Mouse (Mus musculus): Measurements from ENCODE around the gene Nhlrc2. TPM values are rescaled to one million over a fixed set of nuclear protein-coding genes. Genes with fewer than 3 reads are reported as not detected.
"Not testable (repeated sequence)": the region's sequence is repeated elsewhere in the genome, so short reads cannot be mapped to it uniquely, and the experiment has no call there.

The Nhlrc2 gene
- polyA plus RNA-seq (2015; fragmentation: Nextera tagmentation; extraction: Ambion mirVana) = 12.9 and 13.4 TPM in 2 replicates

GRCm38 (mm10) chr19:56548230-56549032 is at the start of gene Nhlrc2:
Gene Nhlrc2 (plus strand): TSS chr19:56548261.
- peak within 1 kb of the TSS; percentile 73 for H3K4me2 ChIP-seq
- H3K36me3 ChIP-seq (ENCODE audit: poor library complexity, severe bottlenecking) = peaks cover 30% of the 10 kb centered on the region
- peak within 1 kb of the TSS; percentile 94 for H3K4me3 ChIP-seq
- WGBS = under 1% methylated on average over 64 of the region's 69 CpGs
- H3K4me1 ChIP-seq = peaks cover 25% of the 10 kb centered on the region
- H3K27ac ChIP-seq = peak within 1 kb of the TSS; percentile 94
- peak within 1 kb of the TSS; percentile 96 for H3K9ac ChIP-seq
- no peaks in the 10 kb centered on the region for H3K27me3 ChIP-seq
- no peaks in the 10 kb centered on the region for H3K9me3 ChIP-seq (replicated peaks)
- ATAC-seq = peak; percentile 84

GRCm38 (mm10) chr19:56503069-56503468 is 45.0 kb upstream of the Nhlrc2 start:
- H3K9ac ChIP-seq; H3K4me2 ChIP-seq; H3K27ac ChIP-seq; H3K9me3 ChIP-seq (replicated peaks); H3K36me3 ChIP-seq (ENCODE audit: poor library complexity, severe bottlenecking); H3K27me3 ChIP-seq; H3K4me3 ChIP-seq; ATAC-seq; H3K4me1 ChIP-seq: not testable (repeated sequence)
- WGBS = no CpG with 5 or more reads among the region's 5 CpGs

GRCm38 (mm10) chr19:56503525-56503924 is 44.5 kb upstream of the Nhlrc2 start:
- H3K27ac ChIP-seq; H3K36me3 ChIP-seq (ENCODE audit: poor library complexity, severe bottlenecking); H3K4me2 ChIP-seq; H3K27me3 ChIP-seq; H3K9ac ChIP-seq; H3K4me1 ChIP-seq; H3K9me3 ChIP-seq (replicated peaks); H3K4me3 ChIP-seq; ATAC-seq: not testable (repeated sequence)
- WGBS = no CpG with 5 or more reads among the region's 5 CpGs

- not testable (repeated sequence) for H3K36me3 ChIP-seq (ENCODE audit: poor library complexity, severe bottlenecking); H3K4me3 ChIP-seq; H3K27me3 ChIP-seq; H3K9me3 ChIP-seq (replicated peaks); H3K4me2 ChIP-seq; H3K4me1 ChIP-seq; ATAC-seq; H3K9ac ChIP-seq; H3K27ac ChIP-seq
- WGBS = no CpG with 5 or more reads among the region's 4 CpGs
These were observed 36.9 kb upstream of the Nhlrc2 start for GRCm38 (mm10) chr19:56511207-56511606.

GRCm38 (mm10) chr19:56513527-56513926 is 34.5 kb upstream of the Nhlrc2 start:
- H3K27me3 ChIP-seq; ATAC-seq; H3K9me3 ChIP-seq (replicated peaks); H3K27ac ChIP-seq; H3K4me1 ChIP-seq; H3K36me3 ChIP-seq (ENCODE audit: poor library complexity, severe bottlenecking); H3K4me2 ChIP-seq; H3K9ac ChIP-seq; H3K4me3 ChIP-seq: not testable (repeated sequence)
- no CpG with 5 or more reads among the region's 2 CpGs for WGBS

- H3K27ac ChIP-seq; H3K4me2 ChIP-seq; H3K4me3 ChIP-seq; H3K27me3 ChIP-seq; H3K9ac ChIP-seq; H3K4me1 ChIP-seq; H3K9me3 ChIP-seq (replicated peaks); H3K36me3 ChIP-seq (ENCODE audit: poor library complexity, severe bottlenecking); ATAC-seq: not testable (repeated sequence)
- WGBS = no CpG with 5 or more reads among the region's 7 CpGs
These were observed 28.7 kb upstream of the Nhlrc2 start for GRCm38 (mm10) chr19:56519408-56519807.

- H3K4me2 ChIP-seq; H3K4me3 ChIP-seq; H3K9ac ChIP-seq; H3K9me3 ChIP-seq (replicated peaks); H3K27me3 ChIP-seq; H3K4me1 ChIP-seq; H3K27ac ChIP-seq; ATAC-seq: not testable (repeated sequence)
- no CpG with 5 or more reads among the region's 11 CpGs for WGBS
- peaks cover 13% of the 10 kb centered on the region for H3K36me3 ChIP-seq (ENCODE audit: poor library complexity, severe bottlenecking)
These were observed 17.5 kb upstream of the Nhlrc2 start for GRCm38 (mm10) chr19:56530529-56530928.

GRCm38 (mm10) chr19:56531251-56531650 is 16.8 kb upstream of the Nhlrc2 start:
- Histone ChIP-seq H3K4me3 (no peak overlapping the region), H3K27ac (no peak overlapping the region), H3K4me1 (no peaks in the 10 kb centered on the region), H3K27me3 (no peaks in the 10 kb centered on the region), H3K9me3 (replicated peaks) (no peaks in the 10 kb centered on the region), H3K36me3 (ENCODE audit: poor library complexity, severe bottlenecking) (peaks cover 19% of the 10 kb centered on the region), H3K4me2 (no peak overlapping the region), H3K9ac (no peak overlapping the region)
- ATAC-seq = no peak
- WGBS = 95% methylated on average over 12 of the region's 12 CpGs

GRCm38 (mm10) chr19:56533291-56534071 is 14.6 kb upstream of the Nhlrc2 start:
- Histone ChIP-seq H3K4me1 (no peaks in the 10 kb centered on the region), H3K27ac (no peak overlapping the region), H3K36me3 (ENCODE audit: poor library complexity, severe bottlenecking) (peaks cover 26% of the 10 kb centered on the region), H3K9ac (no peak overlapping the region), H3K4me3 (no peak overlapping the region), H3K4me2 (no peak overlapping the region), H3K27me3 (no peaks in the 10 kb centered on the region), H3K9me3 (replicated peaks) (no peaks in the 10 kb centered on the region)
- 93% methylated on average over 14 of the region's 14 CpGs for WGBS
- ATAC-seq = no peak

GRCm38 (mm10) chr19:56534337-56534736 is 13.7 kb upstream of the Nhlrc2 start:
- Histone ChIP-seq H3K9me3 (replicated peaks) (no peaks in the 10 kb centered on the region), H3K4me3 (no peak overlapping the region), H3K27ac (no peak overlapping the region), H3K4me2 (no peak overlapping the region), H3K27me3 (no peaks in the 10 kb centered on the region), H3K4me1 (no peaks in the 10 kb centered on the region), H3K9ac (no peak overlapping the region), H3K36me3 (ENCODE audit: poor library complexity, severe bottlenecking) (peaks cover 26% of the 10 kb centered on the region)
- WGBS = 88% methylated on average over 3 of the region's 3 CpGs
- no peak for ATAC-seq

GRCm38 (mm10) chr19:56535064-56535463 is 13.0 kb upstream of the Nhlrc2 start:
- WGBS = 66% methylated on average over 9 of the region's 9 CpGs
- H3K4me3 ChIP-seq = no peak overlapping the region
- no peaks in the 10 kb centered on the region for H3K27me3 ChIP-seq
- no peak for ATAC-seq
- no peak overlapping the region for H3K4me2 ChIP-seq
- H3K9ac ChIP-seq = no peak overlapping the region
- H3K36me3 ChIP-seq (ENCODE audit: poor library complexity, severe bottlenecking) = peaks cover 27% of the 10 kb centered on the region
- no peaks in the 10 kb centered on the region for H3K9me3 ChIP-seq (replicated peaks)
- no peaks in the 10 kb centered on the region for H3K4me1 ChIP-seq
- no peak overlapping the region for H3K27ac ChIP-seq

- Histone ChIP-seq H3K4me1 (no peaks in the 10 kb centered on the region), H3K4me2 (no peak overlapping the region), H3K36me3 (ENCODE audit: poor library complexity, severe bottlenecking) (peaks cover 30% of the 10 kb centered on the region), H3K27me3 (no peaks in the 10 kb centered on the region), H3K9ac (no peak overlapping the region), H3K4me3 (no peak overlapping the region), H3K9me3 (replicated peaks) (no peaks in the 10 kb centered on the region), H3K27ac (no peak overlapping the region)
- ATAC-seq = no peak
- WGBS = 92% methylated on average over 9 of the region's 9 CpGs
These were observed 12.3 kb upstream of the Nhlrc2 start for GRCm38 (mm10) chr19:56535765-56536164.
